Mouse (Mus musculus) midbrain, embryonic 10.5 days (tissue): ENCODE measurements around the gene Eepd1. TPM values are rescaled to one million over a fixed set of nuclear protein-coding genes. Genes with fewer than 3 reads are reported as not detected.

Source experiments
- DNase-seq: peaks from one replicate; pipeline ENCODE4 v3.0.0-alpha.2; 2017; ENCODE audit warnings: low spot score
- H3K27ac ChIP-seq: fragments of 300-500 bp; sonication (generic); replicated peaks from 2 replicates; pipeline ENCODE4 v1.5.1; 2016; ENCODE audit warnings: mild to moderate bottlenecking
- H3K27me3 ChIP-seq: fragments of 300-500 bp; sonication (generic); 2 replicates; pipeline ENCODE4 v1.6.1; 2016; ENCODE audit warnings: low read depth, mild to moderate bottlenecking; ENCODE audit not compliant: poor library complexity, severe bottlenecking
- H3K36me3 ChIP-seq: fragments of 300-500 bp; sonication (generic); 2 replicates; pipeline ENCODE4 v1.6.1; 2016; ENCODE audit warnings: mild to moderate bottlenecking, moderate library complexity
- H3K4me1 ChIP-seq: fragments of 300-500 bp; sonication (generic); 2 replicates; pipeline ENCODE4 v1.6.1; 2016
- H3K4me3 ChIP-seq: fragments of 300-500 bp; sonication (generic); 2 replicates; pipeline ENCODE4 v1.5.1; 2016; ENCODE audit warnings: mild to moderate bottlenecking, moderate library complexity
- H3K9me3 ChIP-seq: fragments of 300-500 bp; sonication (generic); replicated peaks from 2 replicates; pipeline ENCODE4 v1.6.1; 2016; ENCODE audit warnings: mild to moderate bottlenecking
- WGBS: fragments of 180-500 bp; shearing (Covaris S2); methylation state at CpG from one replicate; pipeline ENCODE4 v1.1.7; 2016; 5-methylcytosine and 5-hydroxymethylcytosine counted together
- polyA plus RNA-seq: library from polyadenylated mRNA; unstranded; fragments of >200 nt; fragmentation: Nextera tagmentation; extraction: Ambion mirVana; gene quantifications from 2 replicates; pipeline ENCODE4 v1.2.1, GENCODE M21; 2016

The Eepd1 gene
- polyA plus RNA-seq, 1 experiment from 2014 or later: 11.4 TPM

DNA sequence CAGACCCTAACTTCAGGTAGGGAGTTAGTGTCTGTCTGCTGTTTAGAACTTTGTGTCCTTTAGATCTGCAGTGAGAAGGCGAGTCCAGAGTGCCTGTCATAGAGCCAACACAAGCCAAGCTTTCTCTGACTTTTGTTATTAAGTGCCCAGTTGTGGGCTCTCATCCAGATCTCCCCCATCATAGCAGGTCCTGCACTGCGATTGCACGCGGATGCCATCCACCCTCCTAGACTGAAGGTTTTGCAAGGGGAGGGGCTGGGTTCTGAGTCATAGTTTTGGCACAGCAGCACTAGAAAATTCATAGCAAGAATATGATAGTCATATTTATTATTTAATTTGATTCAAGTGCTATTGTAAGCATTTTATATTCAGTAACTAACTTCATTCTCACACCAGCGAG, 12.6 kb downstream of the Eepd1 start:
- Histone ChIP-seq H3K27me3 (no peaks in the 10 kb centered on the region), H3K4me3 (no peak overlapping the region), H3K27ac (no peak overlapping the region), H3K4me1 (peaks cover 6% of the 10 kb centered on the region; the same call in 1 of the 2 replicates), H3K9me3 (no peaks in the 10 kb centered on the region), H3K36me3 (no peaks in the 10 kb centered on the region)
- DNase-seq: no peak
- 88% methylated on average over 5 of the region's 5 CpGs for WGBS

DNA sequence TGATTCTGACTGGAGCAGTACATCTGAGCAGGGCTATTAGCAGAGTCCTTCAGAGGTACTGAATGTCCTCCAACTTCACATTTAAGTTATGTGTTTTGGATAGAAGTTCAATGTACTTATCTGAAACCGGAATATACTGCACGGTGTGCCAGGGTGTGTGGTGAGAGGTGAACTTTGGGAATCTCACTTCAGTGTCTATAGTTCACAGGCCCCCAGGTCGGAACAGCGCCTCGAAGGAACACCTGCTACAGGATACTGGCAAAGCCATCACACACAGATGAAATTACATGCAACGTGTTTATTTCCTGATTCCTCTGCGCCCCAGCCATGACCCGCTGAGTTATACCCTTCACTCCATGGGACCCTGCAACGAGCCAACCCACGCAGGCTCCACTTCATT, 14.3 kb downstream of the Eepd1 start:
- no peak for DNase-seq
- Histone ChIP-seq H3K4me1 (peaks cover 2% of the 10 kb centered on the region; the same call in 1 of the 2 replicates), H3K4me3 (no peak overlapping the region), H3K9me3 (no peaks in the 10 kb centered on the region), H3K36me3 (no peaks in the 10 kb centered on the region), H3K27me3 (no peaks in the 10 kb centered on the region), H3K27ac (no peak overlapping the region)
- 95% methylated on average over 10 of the region's 10 CpGs for WGBS

DNA sequence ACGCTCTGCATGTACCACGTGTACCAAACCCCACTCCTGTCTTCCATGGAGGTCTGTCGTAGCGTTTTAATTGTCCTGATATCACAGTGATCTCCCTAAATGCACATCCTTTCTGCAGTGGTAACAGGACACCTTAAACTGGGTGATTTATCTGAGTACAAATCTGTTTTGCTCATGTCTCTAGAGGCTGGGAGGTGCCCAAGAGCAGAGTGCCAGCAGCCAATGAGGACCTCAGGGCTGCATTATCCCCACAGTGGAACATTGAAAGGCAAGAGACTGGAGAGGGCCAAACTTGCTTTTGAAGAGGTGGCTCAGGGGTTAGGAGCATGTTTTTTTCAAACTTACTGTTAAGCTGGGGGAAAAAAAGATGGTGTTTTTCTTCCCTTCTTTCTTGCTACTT, 14.8 kb downstream of the Eepd1 start:
- Histone ChIP-seq H3K4me1 (no peaks in the 10 kb centered on the region), H3K27ac (no peak overlapping the region), H3K9me3 (no peaks in the 10 kb centered on the region), H3K27me3 (no peaks in the 10 kb centered on the region), H3K36me3 (no peaks in the 10 kb centered on the region), H3K4me3 (no peak overlapping the region)
- 89% methylated on average over 4 of the region's 4 CpGs for WGBS
- no peak for DNase-seq

DNA sequence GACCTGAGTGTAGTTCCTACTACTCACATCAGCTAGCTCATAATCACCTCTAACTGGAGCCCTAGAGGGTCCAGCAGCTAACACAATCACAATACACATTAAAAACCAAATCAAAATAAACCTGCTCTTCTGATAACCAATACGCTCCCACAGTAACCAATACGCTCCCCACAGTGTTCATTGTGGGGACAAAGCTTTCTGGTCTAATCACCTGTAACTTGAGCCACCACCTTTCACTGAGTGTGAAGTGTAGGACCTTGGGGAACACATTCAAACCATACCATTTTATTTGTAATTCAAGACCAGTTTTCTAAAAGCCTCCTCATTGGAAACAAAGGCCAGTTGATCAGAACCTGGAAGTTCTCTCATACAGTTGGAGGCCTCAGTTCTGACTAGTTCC, 15.4 kb downstream of the Eepd1 start:
- Histone ChIP-seq H3K9me3 (no peaks in the 10 kb centered on the region), H3K4me1 (no peaks in the 10 kb centered on the region), H3K4me3 (no peak overlapping the region), H3K27me3 (no peaks in the 10 kb centered on the region), H3K27ac (no peak overlapping the region), H3K36me3 (no peaks in the 10 kb centered on the region)
- DNase-seq: no peak
- 91% methylated on average over 2 of the region's 2 CpGs for WGBS

DNA sequence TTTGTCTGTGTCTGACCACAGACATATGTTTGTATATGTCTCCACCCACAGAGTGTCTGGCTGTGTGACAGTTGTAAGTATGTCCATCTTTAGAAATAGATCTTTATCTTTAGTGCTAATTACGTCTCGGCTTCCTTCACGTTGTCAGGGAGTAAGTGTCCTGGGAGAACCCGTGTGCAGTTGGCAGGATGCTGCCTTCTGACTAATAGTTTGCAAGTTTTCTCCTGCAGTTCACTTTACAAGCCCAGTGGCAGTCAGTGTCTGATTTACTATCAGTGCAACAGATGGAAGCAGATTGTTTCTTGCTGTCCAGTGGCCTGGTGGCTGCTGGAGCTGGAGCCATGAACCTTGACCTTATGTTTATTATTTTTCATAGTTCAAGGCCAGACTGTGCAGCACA, 17.4 kb downstream of the Eepd1 start:
- 74% methylated on average over 4 of the region's 4 CpGs for WGBS
- no peak overlapping the region for H3K27ac ChIP-seq
- H3K4me1 ChIP-seq: no peaks in the 10 kb centered on the region
- H3K4me3 ChIP-seq: no peak overlapping the region
- no peak for DNase-seq
- H3K36me3 ChIP-seq: no peaks in the 10 kb centered on the region
- no peaks in the 10 kb centered on the region for H3K27me3 ChIP-seq
- no peaks in the 10 kb centered on the region for H3K9me3 ChIP-seq

DNA sequence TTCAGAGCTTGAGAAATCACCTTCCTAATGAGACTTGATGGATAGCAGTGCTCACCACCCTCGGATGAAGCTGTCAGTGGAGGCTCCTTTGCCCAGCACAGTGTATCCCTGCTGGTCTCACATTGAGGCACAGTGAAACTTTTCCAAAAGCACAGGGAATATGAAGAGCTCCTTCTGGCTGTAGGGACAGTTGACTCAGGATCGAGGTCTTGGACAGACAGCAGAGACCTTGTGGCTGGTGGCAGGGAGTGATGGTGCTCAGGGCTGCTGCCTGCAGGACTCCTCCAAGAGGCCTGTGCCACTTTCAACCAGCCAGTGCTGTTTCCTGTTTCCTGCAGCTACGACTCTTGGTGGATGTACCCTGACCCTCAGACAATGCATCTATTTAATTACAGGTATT, 18.0 kb downstream of the Eepd1 start:
- H3K9me3 ChIP-seq: no peaks in the 10 kb centered on the region
- no peak overlapping the region for H3K27ac ChIP-seq
- no peak overlapping the region for H3K4me3 ChIP-seq
- H3K36me3 ChIP-seq: no peaks in the 10 kb centered on the region
- no peak for DNase-seq
- no peaks in the 10 kb centered on the region for H3K27me3 ChIP-seq
- no peaks in the 10 kb centered on the region for H3K4me1 ChIP-seq
- 76% methylated on average over 3 of the region's 3 CpGs for WGBS

DNA sequence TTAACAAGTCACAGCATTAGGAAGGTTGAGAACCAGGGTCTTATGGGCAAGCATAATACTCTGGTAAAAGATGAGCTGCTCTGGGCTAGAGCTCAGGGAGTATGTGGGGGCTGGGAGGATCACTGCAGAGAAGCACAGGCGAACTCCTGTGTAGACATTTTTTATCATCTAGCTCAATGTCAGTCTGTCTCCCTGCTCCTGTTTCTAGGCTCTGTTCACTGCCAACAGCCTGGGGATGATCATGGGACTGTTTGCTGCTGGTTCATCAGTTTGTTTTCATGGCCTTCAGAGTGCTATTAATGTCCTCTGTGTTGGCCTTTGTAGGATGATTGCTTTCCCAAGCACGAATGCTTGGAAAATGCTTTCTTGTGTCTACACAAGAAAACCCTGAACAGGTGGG, 18.7 kb downstream of the Eepd1 start:
- H3K9me3 ChIP-seq: no peaks in the 10 kb centered on the region
- H3K27ac ChIP-seq: no peak overlapping the region
- no peak overlapping the region for H3K4me3 ChIP-seq
- H3K36me3 ChIP-seq: no peaks in the 10 kb centered on the region
- no peaks in the 10 kb centered on the region for H3K4me1 ChIP-seq
- WGBS: 89% methylated on average over 2 of the region's 2 CpGs
- no peaks in the 10 kb centered on the region for H3K27me3 ChIP-seq
- DNase-seq: no peak

DNA sequence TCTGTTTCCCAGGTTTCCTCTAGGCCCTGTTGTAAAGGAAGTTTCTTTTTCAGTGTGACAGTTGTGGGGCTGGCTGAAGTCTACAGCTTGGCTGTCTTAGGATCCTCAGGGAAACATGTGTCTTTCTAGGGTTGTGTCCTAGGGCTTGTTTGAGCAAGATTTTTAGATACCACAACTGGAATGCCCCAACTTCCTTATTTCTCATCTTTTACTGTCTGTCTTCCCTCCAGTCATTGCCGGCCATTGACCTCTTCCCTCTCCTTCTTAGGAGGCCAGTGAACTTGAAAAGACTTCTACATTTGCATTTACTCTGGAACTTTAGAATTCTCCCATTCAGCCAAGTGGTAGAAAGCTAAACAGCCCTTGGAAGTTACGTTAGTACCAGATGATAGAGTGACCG, 27.5 kb downstream of the Eepd1 start:
- no peaks in the 10 kb centered on the region for H3K9me3 ChIP-seq
- no peak overlapping the region for H3K4me3 ChIP-seq
- H3K27ac ChIP-seq: no peak overlapping the region
- 89% methylated on average over 3 of the region's 3 CpGs for WGBS
- H3K4me1 ChIP-seq: no peaks in the 10 kb centered on the region
- H3K27me3 ChIP-seq: no peaks in the 10 kb centered on the region
- no peak for DNase-seq
- H3K36me3 ChIP-seq: no peaks in the 10 kb centered on the region

DNA sequence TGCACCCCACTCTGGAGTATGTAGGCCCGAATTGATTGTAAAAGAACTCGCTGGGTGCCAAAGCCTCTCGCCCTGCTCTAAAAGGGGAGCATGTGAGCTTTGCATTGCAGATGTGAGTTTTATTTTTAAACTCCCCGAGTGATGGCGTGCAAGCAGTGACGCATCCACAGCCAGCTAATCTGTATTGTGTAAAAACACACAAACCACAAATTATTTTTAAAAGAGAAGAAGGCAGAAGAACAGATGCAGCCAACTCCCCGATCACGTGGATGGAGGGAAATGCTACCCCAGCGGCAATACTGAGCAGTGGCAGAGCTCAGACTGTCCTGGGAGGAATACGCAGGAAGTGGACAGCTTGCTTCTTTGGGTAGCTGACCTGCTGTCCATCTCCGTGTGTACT, 29.2 kb downstream of the Eepd1 start:
- H3K36me3 ChIP-seq: no peaks in the 10 kb centered on the region
- H3K4me3 ChIP-seq: no peak overlapping the region
- H3K27ac ChIP-seq: no peak overlapping the region
- DNase-seq: no peak
- H3K27me3 ChIP-seq: no peaks in the 10 kb centered on the region
- no peaks in the 10 kb centered on the region for H3K4me1 ChIP-seq
- WGBS: 88% methylated on average over 11 of the region's 11 CpGs
- no peaks in the 10 kb centered on the region for H3K9me3 ChIP-seq

DNA sequence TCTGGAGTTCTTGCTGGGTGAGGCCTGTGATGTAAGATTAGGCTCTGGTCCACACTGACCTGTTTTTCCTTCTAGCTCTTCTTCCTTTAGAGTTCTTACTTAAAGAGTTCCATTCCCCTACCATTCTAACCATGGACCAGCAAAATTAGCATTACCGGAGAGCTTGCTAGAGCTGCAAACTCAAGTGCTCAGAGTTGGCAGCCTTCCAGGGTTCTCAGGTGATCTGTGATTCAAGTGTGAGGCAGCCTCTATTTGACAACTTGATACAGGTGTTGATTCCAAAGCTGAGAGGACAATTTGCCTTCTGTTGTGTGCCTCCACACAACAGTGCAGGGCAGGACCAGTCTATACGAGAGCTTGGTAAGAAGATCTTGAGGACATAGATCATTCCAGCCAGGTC, 31.7 kb downstream of the Eepd1 start:
- WGBS: 90% methylated on average over 2 of the region's 2 CpGs
- no peaks in the 10 kb centered on the region for H3K36me3 ChIP-seq
- DNase-seq: no peak
- H3K9me3 ChIP-seq: no peaks in the 10 kb centered on the region
- peaks cover 4% of the 10 kb centered on the region; the same call in 1 of the 2 replicates for H3K4me1 ChIP-seq
- no peak overlapping the region for H3K27ac ChIP-seq
- no peak overlapping the region for H3K4me3 ChIP-seq
- no peaks in the 10 kb centered on the region for H3K27me3 ChIP-seq

DNA sequence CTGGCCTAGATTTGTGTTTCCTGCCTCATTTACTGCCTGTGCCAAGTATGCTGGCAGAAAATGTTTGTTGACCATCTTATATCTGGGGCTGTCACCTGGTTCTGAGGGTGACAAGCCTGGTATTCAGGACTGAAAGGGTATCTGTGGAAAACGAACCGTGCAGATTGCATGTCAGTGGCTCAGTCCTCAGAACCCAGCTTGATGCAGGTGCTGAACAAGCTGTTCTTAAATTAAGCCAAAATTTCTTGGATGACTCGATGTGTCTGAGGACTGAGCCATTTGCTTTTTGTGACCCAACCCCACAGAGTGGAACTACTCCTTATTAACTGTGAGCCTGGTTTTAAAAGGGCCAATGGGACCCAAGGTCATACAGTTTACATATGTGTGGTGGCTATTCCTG, 32.2 kb downstream of the Eepd1 start:
- Histone ChIP-seq H3K36me3 (no peaks in the 10 kb centered on the region), H3K4me1 (peaks cover 5% of the 10 kb centered on the region; the same call in 1 of the 2 replicates), H3K4me3 (no peak overlapping the region), H3K9me3 (no peaks in the 10 kb centered on the region), H3K27me3 (no peaks in the 10 kb centered on the region), H3K27ac (no peak overlapping the region)
- no peak for DNase-seq
- 95% methylated on average over 3 of the region's 3 CpGs for WGBS

DNA sequence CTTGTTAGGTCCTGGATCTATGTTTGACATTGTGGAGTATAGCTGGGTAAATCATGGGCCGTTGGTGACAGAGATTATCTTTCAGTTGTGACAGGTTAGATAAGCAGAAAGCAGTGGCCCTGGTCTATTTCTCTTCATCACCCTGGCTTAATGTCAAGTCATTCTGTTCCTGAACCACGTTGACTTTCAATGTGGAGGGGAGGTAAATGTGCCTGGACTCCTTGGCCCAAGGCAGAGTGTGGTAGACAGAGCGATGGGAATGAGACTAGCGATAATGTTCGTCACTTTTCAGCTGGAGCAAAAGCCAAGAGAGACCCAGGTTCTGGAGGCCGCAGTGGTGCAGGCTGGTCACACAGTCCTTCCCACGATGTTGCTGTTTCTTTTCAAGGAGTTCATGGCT, 35.3 kb downstream of the Eepd1 start:
- 89% methylated on average over 7 of the region's 7 CpGs for WGBS

DNA sequence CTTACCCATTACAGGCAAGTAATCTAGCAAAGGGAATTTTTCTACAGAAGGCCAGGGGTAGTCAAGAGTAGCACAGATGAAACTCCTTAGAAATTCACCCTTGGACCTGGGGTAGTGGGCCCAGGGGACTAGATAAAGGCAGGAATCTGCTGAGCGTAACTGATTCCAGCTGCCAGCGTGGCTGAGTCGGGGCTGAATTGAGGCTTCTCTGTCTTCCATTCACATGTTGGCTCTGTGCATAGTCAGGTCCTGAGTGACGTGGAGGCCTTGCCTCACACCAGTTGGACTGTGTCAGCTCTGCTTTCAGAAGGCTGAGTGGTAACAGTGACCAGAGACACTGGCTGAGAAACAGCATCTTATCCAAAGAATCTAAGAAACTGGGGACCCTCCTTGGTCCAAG, 36.6 kb downstream of the Eepd1 start:
- WGBS: 56% methylated on average over 4 of the region's 4 CpGs
- no peaks in the 10 kb centered on the region for H3K27me3 ChIP-seq
- no peaks in the 10 kb centered on the region for H3K36me3 ChIP-seq
- H3K4me3 ChIP-seq: no peak overlapping the region
- H3K9me3 ChIP-seq: no peaks in the 10 kb centered on the region
- H3K27ac ChIP-seq: no peak overlapping the region
- DNase-seq: peak; percentile 23
- H3K4me1 ChIP-seq: peaks cover 8% of the 10 kb centered on the region

More for the DNA sequence above, 35.3 kb downstream of the Eepd1 start:
- Histone ChIP-seq H3K4me3 (no peak overlapping the region), H3K27ac (no peak overlapping the region), H3K36me3 (no peaks in the 10 kb centered on the region), H3K4me1 (peaks cover 8% of the 10 kb centered on the region), H3K27me3 (no peaks in the 10 kb centered on the region), H3K9me3 (no peaks in the 10 kb centered on the region)
- no peak for DNase-seq

DNA sequence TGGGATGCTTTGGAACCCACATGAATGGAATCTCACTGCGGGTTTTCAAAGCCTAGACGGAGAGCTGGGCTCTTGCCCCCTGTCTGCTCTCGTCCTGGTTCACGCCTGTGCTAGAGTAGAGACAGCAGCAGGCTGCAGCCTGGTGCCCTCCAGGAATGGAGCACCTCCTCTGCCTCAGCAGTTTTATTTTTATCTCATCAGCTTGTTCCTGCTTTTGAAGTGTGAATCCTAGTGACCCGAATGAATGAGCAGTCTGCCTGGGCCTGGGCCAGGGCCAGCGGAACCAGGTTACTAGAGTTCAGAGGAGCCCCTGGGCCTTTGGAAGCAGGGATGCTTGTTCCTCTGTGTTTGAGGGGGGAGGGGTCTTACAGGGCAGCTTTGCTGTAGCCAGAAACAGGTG, 37.8 kb downstream of the Eepd1 start:
- H3K27ac ChIP-seq: no peak overlapping the region
- H3K4me1 ChIP-seq: peaks cover 8% of the 10 kb centered on the region
- no peaks in the 10 kb centered on the region for H3K36me3 ChIP-seq
- no peak overlapping the region for H3K4me3 ChIP-seq
- no peak for DNase-seq
- no peaks in the 10 kb centered on the region for H3K9me3 ChIP-seq
- H3K27me3 ChIP-seq: no peaks in the 10 kb centered on the region
- 72% methylated on average over 6 of the region's 6 CpGs for WGBS
